Mouse (Mus musculus) kidney, postnatal 0 days (tissue): ENCODE data around the gene Dbh. TPM values are rescaled to one million over a fixed set of nuclear protein-coding genes. Genes with fewer than 3 reads are reported as not detected.

Experiments
- ATAC-seq: fragments of 200-750 bp; cut with Nextera tagmentation; replicated peaks from 2 replicates; pipeline ENCODE4 v1.8.0; 2017; ENCODE audit warnings: low read depth, moderate number of reproducible peaks, moderate TSS enrichment, moderate library complexity; ENCODE audit not compliant: low FRiP score
- DNase-seq: peaks from one replicate; pipeline ENCODE4 v3.0.0-alpha.2; 2016; ENCODE audit warnings: low spot score
- H3K27ac ChIP-seq: fragments of 300-500 bp; sonication (generic); 2 replicates; pipeline ENCODE4 v1.5.1; 2014; ENCODE audit warnings: mild to moderate bottlenecking
- H3K27me3 ChIP-seq: fragments of 300-500 bp; sonication (generic); 2 replicates; pipeline ENCODE4 v1.6.1; 2014; ENCODE audit warnings: low read length, mixed read lengths; ENCODE audit not compliant: insufficient read depth
- H3K36me3 ChIP-seq: fragments of 300-500 bp; sonication (generic); 2 replicates; pipeline ENCODE4 v1.6.1; 2014; ENCODE audit warnings: low read length, mixed read lengths; ENCODE audit not compliant: insufficient read depth
- H3K4me1 ChIP-seq: fragments of 300-500 bp; sonication (generic); replicated peaks from 2 replicates; pipeline ENCODE4 v1.6.1; 2014; ENCODE audit warnings: antibody characterized with exemption, low read length, mixed read lengths; ENCODE audit not compliant: insufficient read depth
- H3K4me2 ChIP-seq: fragments of 300-500 bp; sonication (generic); 2 replicates; pipeline ENCODE4 v1.6.1; 2014; ENCODE audit warnings: mild to moderate bottlenecking, low read length, moderate library complexity, mixed read lengths
- H3K4me3 ChIP-seq: fragments of 300-500 bp; sonication (generic); replicated peaks from 2 replicates; pipeline ENCODE4 v1.5.1; 2014; ENCODE audit warnings: low read depth, low read length
- H3K9ac ChIP-seq: fragments of 300-500 bp; sonication (generic); 2 replicates; pipeline ENCODE4 v1.6.1; 2014; ENCODE audit warnings: low read depth, low read length
- H3K9me3 ChIP-seq: fragments of 300-500 bp; sonication (generic); replicated peaks from 2 replicates; pipeline ENCODE4 v1.6.1; 2016; ENCODE audit warnings: low read length, inconsistent platforms, mixed read lengths
- CTCF ChIP-seq: IDR thresholded peaks from 2 replicates; pipeline ENCODE4 v1.5.1; 2016; ENCODE audit warnings: antibody characterized with exemption, low read depth, mild to moderate bottlenecking, moderate library complexity
- WGBS: fragments of 180-500 bp; shearing (Covaris S2); extraction: QIAGEN DNeasy Blood & Tissue Kit; methylation state at CpG from one replicate; pipeline ENCODE4 v1.1.7; 2014; 5-methylcytosine and 5-hydroxymethylcytosine counted together
- polyA plus RNA-seq: library from polyadenylated mRNA; unstranded; fragments of >200 nt; fragmentation: Nextera tagmentation; extraction: Ambion mirVana; gene quantifications from 2 replicates; pipeline ENCODE4 v1.2.1, GENCODE M21; 2015

Gene Dbh
- polyA plus RNA-seq, 1 experiment from 2014 or later, result 0.38 TPM

DNA sequence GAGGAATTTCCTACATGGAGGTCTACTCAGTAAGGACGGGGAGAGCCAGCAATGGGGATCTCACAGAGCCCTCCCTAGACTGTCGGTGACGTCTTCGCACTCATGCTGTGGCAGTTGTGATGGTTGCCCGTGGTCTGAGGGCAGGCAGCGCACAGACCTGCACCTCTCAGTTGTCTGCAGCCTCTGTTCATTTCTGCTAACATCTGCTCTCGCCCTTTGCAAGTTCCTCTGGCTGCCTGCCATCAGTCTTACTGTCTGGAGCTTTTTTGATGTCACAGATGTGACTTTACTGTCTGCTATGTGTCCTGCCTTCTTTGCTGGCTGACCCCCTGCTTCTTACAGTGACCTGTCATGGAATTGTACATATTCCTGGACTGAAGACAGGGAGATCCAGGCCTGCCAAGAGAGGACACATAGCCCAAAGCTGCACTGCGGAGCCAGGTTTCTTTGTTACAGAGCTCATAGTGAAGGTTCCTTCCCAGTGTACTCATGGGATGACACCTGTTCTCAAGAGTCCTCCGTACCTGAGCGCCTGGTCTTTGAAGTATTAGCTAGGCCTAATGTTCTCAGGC lies 10.7 kb downstream of the Dbh start:
- no peak overlapping the region for H3K27ac ChIP-seq
- H3K9ac ChIP-seq, result no peak overlapping the region
- H3K36me3 ChIP-seq, result no peaks in the 10 kb centered on the region
- TF ChIP-seq CTCF, result no peak
- no peaks in the 10 kb centered on the region for H3K9me3 ChIP-seq
- H3K4me2 ChIP-seq, result no peak overlapping the region
- H3K4me1 ChIP-seq, result no peaks in the 10 kb centered on the region
- 72% methylated on average over 10 of the region's 10 CpGs for WGBS
- no peak overlapping the region for H3K4me3 ChIP-seq
- no peaks in the 10 kb centered on the region for H3K27me3 ChIP-seq
- DNase-seq (no peak), ATAC-seq (no peak)

DNA sequence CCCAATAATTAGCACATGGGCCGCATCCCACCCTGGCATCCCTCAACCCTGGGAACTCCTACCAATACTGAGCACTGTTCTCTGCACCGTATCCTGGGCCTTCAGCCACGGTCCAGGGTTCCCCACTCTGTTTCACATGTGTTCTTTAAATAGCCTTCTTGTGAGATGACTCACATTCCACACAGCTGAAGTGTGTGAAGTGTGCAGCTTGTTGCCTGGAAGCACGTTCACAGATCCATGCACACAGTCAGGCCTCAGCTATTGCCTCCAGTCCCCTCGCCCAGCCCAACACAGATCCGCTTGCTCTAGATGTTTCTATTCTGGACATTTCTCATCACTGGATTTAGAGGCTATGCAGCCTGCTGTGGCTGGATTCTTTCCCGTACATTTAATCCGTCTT lies 14.1 kb downstream of the Dbh start:
- Histone ChIP-seq H3K36me3 (no peaks in the 10 kb centered on the region), H3K9ac (no peak overlapping the region), H3K4me3 (no peak overlapping the region), H3K27ac (no peak overlapping the region), H3K27me3 (no peaks in the 10 kb centered on the region), H3K4me2 (no peak overlapping the region), H3K9me3 (no peaks in the 10 kb centered on the region), H3K4me1 (no peaks in the 10 kb centered on the region)
- no peak for ATAC-seq
- DNase-seq, result no peak
- WGBS, result 70% methylated on average over 8 of the region's 8 CpGs
- TF ChIP-seq CTCF, result no peak

DNA sequence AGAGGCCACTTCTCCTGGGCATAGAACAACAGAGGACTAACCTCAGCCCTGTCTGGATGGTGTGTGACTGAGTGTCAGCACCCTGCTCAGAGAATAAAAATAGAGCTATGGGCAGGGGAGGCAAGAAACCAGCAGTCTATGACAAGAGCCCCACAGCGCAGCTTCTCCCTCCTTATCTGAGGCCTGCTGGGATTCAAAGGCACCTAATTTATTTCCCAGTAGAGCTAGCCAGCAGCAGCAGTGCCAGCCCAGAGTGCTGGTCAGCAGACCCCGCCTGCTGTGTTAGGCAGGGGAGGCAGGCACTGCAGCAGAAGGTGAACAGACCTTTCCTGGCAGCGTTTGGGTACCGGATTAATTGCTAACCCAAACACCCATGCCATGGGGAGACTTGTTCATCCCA lies 16.9 kb downstream of the Dbh start:
- DNase-seq (no peak), ATAC-seq (no peak)
- H3K27ac ChIP-seq, result no peak overlapping the region

DNA sequence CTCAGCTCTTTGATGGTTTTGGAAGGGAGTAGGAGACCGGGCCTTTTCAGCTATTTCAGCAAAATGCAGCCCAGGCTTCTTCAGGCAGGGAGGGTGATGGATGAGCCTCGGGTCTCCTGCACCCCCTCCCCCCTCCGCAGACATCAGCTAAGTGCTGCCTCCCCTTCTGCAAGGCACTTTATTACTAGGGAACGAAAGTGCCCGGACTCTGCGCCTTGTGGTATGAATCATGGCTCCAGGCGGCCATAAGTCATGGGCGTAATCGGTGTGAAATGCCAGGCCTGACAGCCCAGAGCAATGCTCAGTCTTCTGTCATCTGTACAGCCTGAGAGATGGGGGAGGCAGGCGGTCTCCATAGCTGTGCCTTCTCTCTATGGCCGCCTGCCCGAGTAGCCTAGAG lies 18.7 kb downstream of the Dbh start:
- no peak for ATAC-seq
- no peak overlapping the region for H3K27ac ChIP-seq
- no peak overlapping the region for H3K9ac ChIP-seq
- H3K36me3 ChIP-seq, result no peaks in the 10 kb centered on the region
- DNase-seq, result peak; percentile 14
- TF ChIP-seq CTCF, result no peak
- H3K27me3 ChIP-seq, result no peaks in the 10 kb centered on the region
- 26% methylated on average over 12 of the region's 12 CpGs for WGBS
- no peaks in the 10 kb centered on the region for H3K4me1 ChIP-seq
- H3K4me3 ChIP-seq, result no peak overlapping the region
- H3K9me3 ChIP-seq, result no peaks in the 10 kb centered on the region
- no peak overlapping the region for H3K4me2 ChIP-seq

More for the DNA sequence above, 16.9 kb downstream of the Dbh start:
- H3K4me2 ChIP-seq, result no peak overlapping the region
- no peaks in the 10 kb centered on the region for H3K9me3 ChIP-seq
- 62% methylated on average over 4 of the region's 4 CpGs for WGBS
- H3K36me3 ChIP-seq, result no peaks in the 10 kb centered on the region
- H3K4me3 ChIP-seq, result no peak overlapping the region
- no peak for TF ChIP-seq CTCF
- H3K4me1 ChIP-seq, result no peaks in the 10 kb centered on the region
- no peaks in the 10 kb centered on the region for H3K27me3 ChIP-seq
- H3K9ac ChIP-seq, result no peak overlapping the region

DNA sequence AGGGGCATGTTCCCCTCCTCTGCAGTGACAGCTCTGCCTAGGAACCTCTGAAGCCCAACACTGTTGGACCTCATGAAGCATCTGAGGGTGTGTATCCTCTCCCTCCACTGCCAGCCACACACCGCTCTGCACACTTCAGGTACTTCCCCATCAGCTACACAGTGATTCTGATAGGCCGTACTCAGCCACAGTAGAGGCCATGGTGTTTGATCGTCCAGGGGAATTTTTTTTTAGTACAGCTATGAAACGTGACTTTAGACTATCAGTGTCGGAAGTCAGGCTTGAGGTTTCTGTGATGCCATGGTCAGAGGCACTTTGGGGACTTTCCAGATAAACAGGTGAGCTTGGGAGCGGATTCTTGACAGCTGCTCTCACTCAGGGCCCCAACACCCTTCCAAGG lies 22.5 kb downstream of the Dbh start:
- no peak overlapping the region for H3K4me3 ChIP-seq
- no peaks in the 10 kb centered on the region for H3K9me3 ChIP-seq
- H3K27ac ChIP-seq, result no peak overlapping the region
- ATAC-seq, result no peak
- H3K27me3 ChIP-seq, result no peaks in the 10 kb centered on the region
- H3K4me1 ChIP-seq, result no peaks in the 10 kb centered on the region
- H3K36me3 ChIP-seq, result no peaks in the 10 kb centered on the region
- no peak overlapping the region for H3K4me2 ChIP-seq
- WGBS, result 72% methylated on average over 6 of the region's 6 CpGs
- H3K9ac ChIP-seq, result no peak overlapping the region
- no peak for DNase-seq
- TF ChIP-seq CTCF, result no peak

DNA sequence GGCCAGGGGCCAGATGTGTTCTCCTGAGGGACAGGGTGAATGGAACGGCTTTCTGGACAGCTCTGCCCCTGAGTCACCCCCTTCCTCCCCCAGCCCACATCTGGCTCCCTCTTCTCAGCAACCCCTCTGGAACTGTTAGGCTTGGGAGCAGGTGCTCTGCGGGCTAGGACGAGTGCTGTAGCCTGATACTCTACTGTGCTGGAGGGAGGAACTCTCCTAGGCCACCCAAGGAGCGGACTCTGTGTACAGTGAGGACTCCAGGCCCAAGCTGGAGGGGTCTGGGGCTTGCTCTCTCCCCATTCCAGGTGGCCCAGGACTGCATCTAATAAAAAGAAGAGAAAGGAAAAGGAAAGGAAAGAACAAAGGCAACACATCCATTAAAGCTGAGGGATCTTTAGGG lies 25.0 kb downstream of the Dbh start:
- Histone ChIP-seq H3K4me3 (no peak overlapping the region), H3K9ac (no peak overlapping the region), H3K27me3 (no peaks in the 10 kb centered on the region), H3K4me2 (no peak overlapping the region), H3K4me1 (no peaks in the 10 kb centered on the region), H3K36me3 (no peaks in the 10 kb centered on the region), H3K9me3 (no peaks in the 10 kb centered on the region), H3K27ac (no peak overlapping the region)
- ATAC-seq, result 0 out of 2 replicates have a peak, but pooled peaks have one; percentile 43
- no peak for TF ChIP-seq CTCF
- WGBS, result 40% methylated on average over 4 of the region's 4 CpGs
- DNase-seq, result peak; percentile 12
